Mouse (Mus musculus) granulocyte monocyte progenitor cell, adult 5-6 weeks (primary cell): Measurements from ENCODE around the gene Tekt1. TPM values are rescaled to one million over a fixed set of nuclear protein-coding genes. Genes with fewer than 3 reads are reported as not detected.

Experiments
- total RNA-seq, 2 experiments: library from RNA; stranded (forward) in 1 of 2; stranded (reverse) in 1 of 2; fragments of 200-712, 200-1000 nt in 1 of 2; fragments of >200 nt in 1 of 2; fragmentation: Nextera tagmentation in 1 of 2; gene quantifications; 2 replicates each; pipeline ENCODE4 v1.2.3; 2014 to 2017

Gene Tekt1
- total RNA-seq, 2 experiments from 2014 or later: 0.15 TPM; not detected in 1

Other genes with a start within 250 kb of the Tekt1 start
- gene Pitpnm3, start 226.7 kb downstream of the Tekt1 start, total RNA-seq (2014; fragmentation: Nextera tagmentation): not detected in 2 replicates
- gene Pitpnm3, start 226.7 kb downstream of the Tekt1 start, total RNA-seq (2017): not detected in 2 replicates
- gene Gm43951, start 155.6 kb downstream of the Tekt1 start, total RNA-seq (2014; fragmentation: Nextera tagmentation): 0.21 TPM in 1 of 2 replicates, not detected in the other
- 1.0 and 1.1 TPM in 2 replicates for gene Gm43951, start 155.6 kb downstream of the Tekt1 start, total RNA-seq (2017)
- gene 4933427D14Rik, start 155.0 kb downstream of the Tekt1 start, total RNA-seq (2014; fragmentation: Nextera tagmentation): 10.4 and 12.1 TPM in 2 replicates
- 7.2 and 34.4 TPM in 2 replicates for gene 4933427D14Rik, start 155.0 kb downstream of the Tekt1 start, total RNA-seq (2017)
- 115 and 151 TPM in 2 replicates for gene Txndc17, start 154.9 kb downstream of the Tekt1 start, total RNA-seq (2014; fragmentation: Nextera tagmentation)
- 36.3 and 66.3 TPM in 2 replicates for gene Txndc17, start 154.9 kb downstream of the Tekt1 start, total RNA-seq (2017)
- 12.2 and 12.4 TPM in 2 replicates for gene Med31, start 146.8 kb downstream of the Tekt1 start, total RNA-seq (2014; fragmentation: Nextera tagmentation)
- 12.7 and 20.9 TPM in 2 replicates for gene Med31, start 146.8 kb downstream of the Tekt1 start, total RNA-seq (2017)
- gene Slc13a5, start 95.2 kb downstream of the Tekt1 start, total RNA-seq (2014; fragmentation: Nextera tagmentation): not detected in 2 replicates
- not detected in 2 replicates for gene Slc13a5, start 95.2 kb downstream of the Tekt1 start, total RNA-seq (2017)
- gene Xaf1, start 60.8 kb downstream of the Tekt1 start, total RNA-seq (2014; fragmentation: Nextera tagmentation): 3.6 and 8.9 TPM in 2 replicates
- gene Xaf1, start 60.8 kb downstream of the Tekt1 start, total RNA-seq (2017): 2.0 and 11.7 TPM in 2 replicates
- not detected in 2 replicates for gene Fbxo39, start 48.0 kb downstream of the Tekt1 start, total RNA-seq (2014; fragmentation: Nextera tagmentation)
- not detected in 2 replicates for gene Fbxo39, start 48.0 kb downstream of the Tekt1 start, total RNA-seq (2017)
- 0.79 and 1.2 TPM in 2 replicates for gene Smtnl2, start 49.3 kb upstream of the Tekt1 start, total RNA-seq (2014; fragmentation: Nextera tagmentation)
- not detected in 2 replicates for gene Smtnl2, start 49.3 kb upstream of the Tekt1 start, total RNA-seq (2017)
- gene Ggt6, start 73.1 kb upstream of the Tekt1 start, total RNA-seq (2014; fragmentation: Nextera tagmentation): not detected in 2 replicates
- not detected in 2 replicates for gene Ggt6, start 73.1 kb upstream of the Tekt1 start, total RNA-seq (2017)
- 172 and 173 TPM in 2 replicates for gene Mybbp1a, start 78.9 kb upstream of the Tekt1 start, total RNA-seq (2014; fragmentation: Nextera tagmentation)
- 132 and 239 TPM in 2 replicates for gene Mybbp1a, start 78.9 kb upstream of the Tekt1 start, total RNA-seq (2017)
- 27.1 and 41.2 TPM in 2 replicates for gene Spns2, start 127.5 kb upstream of the Tekt1 start, total RNA-seq (2014; fragmentation: Nextera tagmentation)
- gene Spns2, start 127.5 kb upstream of the Tekt1 start, total RNA-seq (2017): 5.6 TPM in 2 replicates
- 32.1 and 46.2 TPM in 2 replicates for gene Spns3, start 188.1 kb upstream of the Tekt1 start, total RNA-seq (2014; fragmentation: Nextera tagmentation)
- 21.8 and 23.0 TPM in 2 replicates for gene Spns3, start 188.1 kb upstream of the Tekt1 start, total RNA-seq (2017)
- 30.1 and 39.5 TPM in 2 replicates for gene Ube2g1, start 244.8 kb upstream of the Tekt1 start, total RNA-seq (2014; fragmentation: Nextera tagmentation)
- 32.3 and 37.7 TPM in 2 replicates for gene Ube2g1, start 244.8 kb upstream of the Tekt1 start, total RNA-seq (2017)